Mouse (Mus musculus): ENCODE data around the gene Cd2bp2.

Cd2bp2 gene

DNA sequence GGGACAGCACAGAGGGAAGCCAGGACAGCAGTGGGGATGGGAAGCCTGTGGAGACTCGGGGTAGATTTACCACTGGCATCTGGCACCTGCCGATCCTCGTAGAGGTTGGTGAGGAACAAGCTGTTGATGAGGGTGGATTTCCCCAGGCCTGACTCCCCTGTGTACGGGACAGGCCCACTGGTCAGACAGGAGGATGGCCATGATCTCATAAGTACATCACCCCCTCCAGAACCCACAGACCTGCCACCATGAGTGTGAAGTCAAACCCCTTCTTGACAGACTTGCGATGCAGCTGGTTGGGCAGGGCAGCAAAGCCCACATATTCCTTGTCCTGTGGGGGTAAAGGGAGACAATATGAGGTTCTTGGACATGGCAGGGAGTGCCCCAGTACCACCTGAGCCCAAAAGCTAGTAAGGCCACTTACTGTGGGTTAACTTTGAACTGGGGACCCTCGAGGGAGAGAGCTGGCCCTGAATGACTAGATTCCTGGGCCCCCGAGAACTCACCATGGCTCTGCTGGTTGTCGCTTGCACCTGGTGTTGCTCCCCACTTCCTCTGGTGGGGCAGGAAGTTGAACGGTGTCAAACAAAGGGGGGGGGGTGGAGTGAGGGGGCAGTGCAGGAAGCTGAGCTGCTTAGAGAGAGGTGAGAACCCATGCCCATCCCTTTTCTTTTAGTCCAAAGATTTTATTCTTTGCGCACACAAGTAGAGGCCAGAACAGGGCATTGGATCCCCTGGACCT is 22.2 kb upstream of the Cd2bp2 start:
- no peak for DNase-seq (ENCODE audit: low spot score)

GRCm38 (mm10) chr7:127217475-127217874 is 21.6 kb upstream of the Cd2bp2 start:
- DNase-seq (ENCODE audit: low spot score): no peak

DNA sequence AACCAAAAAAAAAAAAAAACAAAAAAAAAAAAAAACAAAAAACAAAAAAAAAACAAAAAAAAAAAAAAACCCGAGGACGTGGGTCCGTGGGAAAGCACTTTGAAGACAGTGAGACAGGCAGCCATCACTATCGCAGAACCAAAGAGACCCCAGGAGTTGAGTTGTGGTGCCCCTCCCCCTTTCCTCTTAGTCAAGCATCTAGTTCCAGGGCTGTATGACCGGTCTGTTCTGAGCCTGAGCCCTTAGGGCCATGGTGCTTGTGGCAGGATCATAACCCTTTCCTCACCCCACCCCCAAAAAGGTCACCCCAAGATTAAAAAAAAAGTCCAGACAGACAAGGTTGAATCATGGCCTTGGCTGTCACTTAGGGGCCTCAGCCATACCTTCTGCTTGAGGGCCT is 20.5 kb upstream of the Cd2bp2 start:
- DNase-seq (ENCODE audit: low spot score): no peak

GRCm38 (mm10) chr7:127214981-127215871 is 19.4 kb upstream of the Cd2bp2 start:
- DNase-seq (ENCODE audit: low spot score): peak; percentile 52

- peak; percentile 36 for DNase-seq (ENCODE audit: low spot score)
Measured at GRCm38 (mm10) chr7:127214521-127214920, 18.7 kb upstream of the Cd2bp2 start.

DNA sequence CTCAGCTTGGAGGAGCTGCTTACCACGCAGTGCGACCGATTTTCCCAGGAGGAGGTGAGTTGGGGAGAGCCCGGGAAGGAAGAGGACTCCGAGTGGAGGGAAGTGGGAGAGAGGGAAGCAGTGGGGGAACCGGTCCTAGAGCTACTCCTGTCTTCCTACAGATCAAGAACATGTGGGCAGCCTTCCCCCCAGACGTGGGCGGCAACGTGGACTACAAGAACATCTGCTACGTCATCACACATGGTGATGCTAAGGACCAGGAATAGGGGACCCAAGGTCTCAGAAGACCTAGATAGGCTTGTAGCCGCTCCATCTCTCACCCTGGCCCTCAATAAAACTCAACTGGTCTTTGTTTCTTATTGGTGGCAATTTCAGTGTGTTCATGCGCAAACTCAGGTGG is 18.1 kb upstream of the Cd2bp2 start:
- DNase-seq (ENCODE audit: low spot score): no peak

GRCm38 (mm10) chr7:127213485-127213884 is 17.6 kb upstream of the Cd2bp2 start:
- DNase-seq (ENCODE audit: low spot score): no peak

- no peak for DNase-seq (ENCODE audit: low spot score)
Measured at GRCm38 (mm10) chr7:127212432-127213250, 16.8 kb upstream of the Cd2bp2 start.

DNA sequence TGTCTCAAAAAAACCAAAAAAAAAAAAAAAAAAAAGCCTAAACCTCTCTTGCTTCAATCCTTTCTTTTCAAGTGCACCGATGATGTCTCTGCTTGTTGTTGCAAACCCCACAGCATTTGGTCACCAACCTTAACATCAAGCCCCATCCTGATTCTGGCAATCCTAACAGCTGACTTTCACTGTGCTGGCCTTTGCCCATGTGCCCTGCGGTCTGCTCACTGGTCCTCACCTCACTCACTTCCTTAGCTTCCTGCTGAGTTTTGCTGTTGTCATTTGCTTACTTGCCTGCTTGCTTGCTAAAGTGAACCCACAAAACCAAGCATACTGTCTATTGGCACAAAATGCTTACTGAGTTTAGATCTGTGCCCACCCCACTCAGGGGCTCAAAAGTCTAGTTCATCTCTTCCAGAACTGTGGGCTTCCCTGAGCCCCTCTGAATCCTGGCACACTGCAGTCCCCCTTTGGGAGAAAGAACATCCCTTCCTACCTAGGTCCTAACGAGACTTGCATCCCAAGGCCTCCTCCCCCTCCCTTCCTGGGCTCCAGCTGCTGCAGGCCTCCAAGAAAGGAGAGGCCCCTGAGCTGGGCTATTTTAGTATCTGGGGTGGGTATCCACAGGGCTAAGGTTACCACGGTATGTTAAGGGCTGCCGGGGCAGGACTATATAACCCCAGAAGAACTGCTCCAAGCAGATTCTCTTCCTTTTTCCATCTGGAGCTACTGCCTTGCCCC is 15.3 kb upstream of the Cd2bp2 start:
- no peak for DNase-seq (ENCODE audit: low spot score)

- DNase-seq (ENCODE audit: low spot score): no peak
Measured at GRCm38 (mm10) chr7:127210266-127210665, 14.4 kb upstream of the Cd2bp2 start.

DNA sequence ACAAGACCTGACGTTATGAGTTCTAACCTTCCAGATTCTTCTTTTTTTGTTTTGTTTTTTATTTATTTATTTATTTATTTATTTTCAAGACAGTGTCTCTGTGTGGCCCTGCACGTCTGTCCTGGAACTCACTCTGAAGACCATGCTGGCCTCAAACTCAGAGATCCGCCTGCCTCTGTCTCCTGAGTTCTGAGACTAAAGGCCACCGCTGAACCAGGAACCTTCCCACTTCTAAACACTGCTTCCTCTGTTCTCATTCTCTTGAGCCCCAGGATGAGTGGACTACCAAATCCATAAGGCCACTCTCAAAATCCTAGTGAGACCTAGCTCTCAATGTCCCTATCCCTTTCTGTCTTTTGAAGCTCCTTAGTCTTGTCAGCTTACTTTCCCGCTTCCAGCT is 14.0 kb upstream of the Cd2bp2 start:
- DNase-seq (ENCODE audit: low spot score): no peak

DNA sequence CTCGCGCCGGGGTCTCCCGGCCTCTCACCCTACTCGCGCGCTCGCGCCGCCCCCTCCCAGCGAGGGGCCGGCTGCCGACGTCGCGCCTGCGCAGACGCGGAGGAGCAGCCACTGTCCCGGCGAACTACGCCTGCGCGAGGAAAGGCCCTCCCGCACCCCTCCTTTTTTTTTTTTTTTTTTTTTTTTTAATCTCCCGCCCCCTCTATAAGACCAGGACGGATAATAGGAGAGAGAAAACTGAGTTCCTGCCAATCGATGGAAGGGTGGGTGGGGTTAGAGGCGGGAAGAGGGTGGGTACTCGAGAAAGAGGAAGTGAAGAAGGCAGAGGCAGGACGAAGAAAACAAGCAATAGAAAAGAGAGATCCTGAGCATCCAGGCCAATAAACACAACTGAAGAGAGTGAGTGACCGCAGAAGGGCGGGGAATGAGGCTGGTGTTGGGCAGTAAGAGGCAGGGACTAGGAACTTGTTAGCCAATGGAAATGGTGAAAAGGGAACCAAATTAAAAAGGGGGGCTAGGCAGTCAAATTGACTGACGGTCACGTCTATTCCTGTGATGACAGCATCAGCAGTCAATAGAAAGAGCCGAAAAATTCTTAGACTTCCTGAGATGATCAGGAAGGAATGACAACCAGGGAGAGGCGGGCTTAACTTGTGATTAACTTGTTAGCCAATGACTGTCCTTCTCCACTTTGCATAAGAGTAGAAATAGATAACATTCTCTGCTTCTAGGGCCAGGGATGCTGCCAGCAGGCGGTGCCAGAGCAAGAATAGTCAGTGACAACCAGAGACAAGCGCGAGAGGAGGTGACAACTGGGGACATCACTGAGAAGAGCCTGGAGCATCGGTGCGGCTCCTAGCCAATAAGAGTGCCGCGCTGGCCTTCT is 12.9 kb upstream of the Cd2bp2 start, which contains the start of gene Mylpf:
Gene Mylpf, plus strand, starts transcription at position 338 of the 886 bp plus-strand sequence.
- DNase-seq (ENCODE audit: low spot score): peak; percentile 96

GRCm38 (mm10) chr7:127208295-127208552 is 12.4 kb upstream of the Cd2bp2 start, which contains the start of gene Tbc1d10b:
Tbc1d10b (minus strand) TSS chr7:127208468.
- DNase-seq (ENCODE audit: low spot score): no peak

GRCm38 (mm10) chr7:127207374-127208294 is 11.8 kb upstream of the Cd2bp2 start:
- DNase-seq (ENCODE audit: low spot score): no peak

GRCm38 (mm10) chr7:127206606-127207005 is 10.8 kb upstream of the Cd2bp2 start:
- DNase-seq (ENCODE audit: low spot score): no peak

DNA sequence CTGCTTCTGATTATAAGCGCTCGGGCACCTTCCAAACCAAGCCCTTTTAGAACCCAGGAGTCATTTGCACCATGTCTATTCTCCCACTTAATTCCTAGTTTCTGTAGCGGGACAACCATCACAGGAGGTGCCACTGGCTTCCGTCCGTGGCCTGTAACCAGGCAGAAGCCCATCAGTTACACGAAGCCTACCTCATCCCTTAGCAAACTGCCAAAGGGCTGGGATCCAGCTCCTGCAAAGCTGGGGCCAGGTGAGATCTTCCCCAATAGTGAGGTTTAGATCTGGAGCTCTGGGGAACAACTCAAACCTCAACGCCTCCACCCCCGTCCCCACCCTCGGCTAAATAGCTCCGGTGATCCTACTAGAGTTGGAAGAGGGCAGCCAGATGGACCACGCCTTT is 634 bp upstream of the Cd2bp2 start:
- DNase-seq (ENCODE audit: low spot score): no peak

DNA sequence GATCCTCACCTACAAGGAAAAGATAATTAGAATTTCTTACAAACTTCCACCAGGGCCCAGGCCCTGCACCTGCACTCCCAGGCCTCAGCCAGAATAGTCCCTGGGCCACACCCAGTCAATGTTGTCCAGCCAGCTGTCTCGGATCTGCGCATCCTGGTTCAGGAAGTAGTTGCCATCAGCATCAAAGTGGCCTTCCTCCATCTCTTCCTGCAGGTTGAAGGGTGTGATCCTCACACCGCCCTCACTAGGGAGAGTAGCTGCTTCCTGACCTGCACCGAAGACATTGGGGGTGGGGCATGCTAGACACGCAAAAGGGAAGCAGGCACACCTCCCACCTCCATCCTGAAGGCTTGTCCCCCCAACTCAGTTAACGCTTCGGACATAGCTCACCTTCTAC is 1.2 kb downstream of the Cd2bp2 start:
- DNase-seq (ENCODE audit: low spot score): no peak

DNA sequence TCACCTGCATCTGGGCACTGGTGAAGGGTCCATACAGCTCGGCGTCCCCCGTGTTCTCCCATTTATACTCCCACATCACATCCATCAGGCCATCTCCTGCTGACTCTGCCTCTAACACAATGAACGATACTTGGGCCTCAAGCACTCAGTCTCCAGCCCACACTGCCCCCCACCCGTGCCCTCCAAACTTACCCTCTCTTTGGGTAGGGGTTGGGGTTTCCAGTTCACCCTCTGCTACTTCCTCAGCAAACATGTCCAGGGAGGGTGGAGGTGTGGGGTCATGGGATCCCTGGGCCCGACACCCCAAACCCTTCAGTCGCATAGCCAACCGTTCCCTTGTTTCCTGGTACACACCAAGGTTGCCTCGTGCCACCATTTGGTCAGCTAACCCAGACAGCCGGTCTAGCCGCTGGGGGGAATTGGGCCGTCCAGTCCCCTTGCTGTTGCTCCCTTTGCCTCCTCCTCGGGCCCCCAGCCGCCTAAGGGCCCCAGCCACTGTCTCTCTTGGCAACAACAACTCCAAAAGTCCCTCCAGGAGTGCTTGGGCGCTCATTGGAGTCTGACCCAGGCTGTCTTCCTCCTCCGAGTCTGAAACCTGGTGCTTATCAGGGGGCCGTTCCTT is 1.7 kb downstream of the Cd2bp2 start:
- DNase-seq (ENCODE audit: low spot score): no peak

- no peak for DNase-seq (ENCODE audit: low spot score)
Measured at GRCm38 (mm10) chr7:127192989-127193388, 2.9 kb downstream of the Cd2bp2 start.

All from ovary, postnatal 36 days (tissue).